Mouse (Mus musculus) adrenal gland, adult 18-20 months (tissue): ENCODE measurements around the gene Hist2h2ab. TPM values are rescaled to one million over a fixed set of nuclear protein-coding genes. Genes with fewer than 3 reads are reported as not detected.
A peak's percentile ranks its signal among the peaks of the same experiment; 100 is the strongest.
"Not testable (repeated sequence)": the region's sequence is repeated elsewhere in the genome, so short reads cannot be mapped to it uniquely, and the experiment has no call there.

Experiments
- DNase-seq, 2 experiments: peaks; one replicate each; pipeline ENCODE4 v3.0.0; 2021 to 2022; ENCODE audit warnings: low spot score in 2 of 2
- total RNA-seq, 2 experiments: library from RNA; stranded (reverse); gene quantifications; 1 replicate in 1 of 2; 2 replicates in 1 of 2; pipeline ENCODE4 v1.2.3; 2021

The Hist2h2ab gene
- total RNA-seq, 2 experiments from 2014 or later: 4.9 to 5.1 TPM

DNA sequence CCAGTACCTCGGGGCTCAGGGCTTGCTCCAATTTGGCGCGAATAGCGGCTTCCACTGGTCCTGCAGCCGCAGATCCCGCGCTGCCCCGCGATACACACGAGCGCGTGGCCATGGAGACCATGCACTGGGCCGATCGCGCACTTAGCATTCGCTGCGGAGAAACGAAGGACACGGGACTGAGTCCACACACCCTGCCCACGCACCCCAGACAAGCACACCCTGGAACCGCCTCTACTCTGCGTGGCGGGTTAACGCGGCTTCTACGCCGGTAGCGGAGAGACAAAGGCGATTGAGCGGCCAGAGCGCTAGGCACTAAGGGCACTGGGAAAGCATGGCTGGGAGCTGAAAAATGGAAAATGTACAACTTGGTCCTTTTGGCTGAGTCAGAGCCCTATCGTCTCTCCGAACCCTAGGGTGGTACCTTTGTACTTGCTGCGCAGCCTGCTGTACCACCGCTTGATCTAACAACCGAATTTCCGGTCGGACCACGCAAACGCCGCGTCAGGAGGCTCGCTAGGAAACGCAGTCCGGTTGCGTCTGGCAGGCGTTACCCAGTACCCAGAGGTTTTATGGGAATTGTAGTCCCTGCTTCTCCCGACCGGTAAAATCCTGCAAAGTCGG is 22.4 kb upstream of the Hist2h2ab start:
- DNase-seq: peak; percentile 77 to 82

DNA sequence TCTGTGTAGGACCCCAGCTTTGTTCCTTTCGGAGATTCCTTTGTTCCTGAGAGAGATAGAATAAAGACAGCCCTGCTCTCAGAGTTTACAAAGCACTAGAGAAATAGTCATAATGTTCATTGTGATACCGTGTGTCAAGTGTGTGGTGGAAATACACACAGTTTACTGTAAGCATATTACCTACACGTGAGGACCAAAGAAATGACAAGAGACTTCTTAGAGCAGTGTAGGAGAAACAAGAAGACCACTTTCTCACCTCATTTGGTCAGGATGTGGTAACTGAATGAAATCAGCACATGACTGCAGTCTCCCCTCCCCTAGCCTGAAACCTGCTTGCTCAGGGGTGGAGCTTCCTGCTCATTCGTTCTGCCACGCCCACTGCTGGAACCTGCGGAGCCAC is 21.5 kb upstream of the Hist2h2ab start:
- DNase-seq: no peak

DNA sequence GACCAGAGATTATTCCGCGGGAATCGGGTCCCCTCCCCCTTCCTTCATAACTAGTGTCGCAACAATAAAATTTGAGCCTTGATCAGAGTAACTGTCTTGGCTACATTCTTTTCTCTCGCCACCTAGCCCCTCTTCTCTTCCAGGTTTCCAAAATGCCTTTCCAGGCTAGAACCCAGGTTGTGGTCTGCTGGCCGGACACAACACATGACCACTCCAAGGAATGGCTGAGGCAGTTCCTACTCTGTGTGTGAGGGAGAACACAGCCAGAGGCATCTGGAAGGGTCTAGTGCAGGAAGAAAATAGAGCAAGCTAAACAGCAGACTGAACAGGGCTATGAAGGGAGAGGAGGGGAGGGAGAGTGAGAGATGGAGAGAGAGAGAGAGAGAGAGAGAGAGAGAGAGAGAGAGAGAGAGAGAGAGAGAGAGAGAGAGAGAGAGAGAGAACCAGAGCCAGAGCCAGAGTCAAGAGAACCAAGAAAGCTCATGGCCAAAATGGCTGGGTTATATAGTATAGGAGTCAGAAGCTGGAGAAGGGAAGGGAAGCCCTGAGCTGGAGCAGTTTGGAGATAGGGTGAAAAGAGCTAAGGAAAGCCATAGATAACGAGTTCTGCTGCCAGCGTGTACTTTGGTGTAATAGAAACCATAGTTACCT is 20.9 kb upstream of the Hist2h2ab start:
- DNase-seq: not testable (repeated sequence)

DNA sequence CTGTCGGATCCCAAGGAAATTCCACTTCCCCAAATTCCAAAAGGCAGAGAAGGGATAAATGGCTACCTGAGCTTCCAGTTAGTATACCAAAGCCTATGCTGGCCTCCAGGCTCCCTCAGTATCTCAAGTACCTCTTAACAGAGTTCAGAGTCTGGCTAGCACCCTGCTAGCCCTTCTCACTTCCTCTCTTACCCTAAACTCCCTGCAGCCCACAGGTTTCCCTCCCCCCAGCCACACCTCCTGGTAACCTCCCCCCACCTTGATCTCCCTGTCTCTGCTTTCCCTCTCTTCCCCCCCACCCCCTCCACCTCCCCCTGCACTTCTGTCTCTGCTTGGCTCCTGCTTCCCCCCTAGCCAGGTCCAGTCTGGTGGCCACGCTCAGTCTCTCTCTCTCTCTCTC is 19.9 kb upstream of the Hist2h2ab start:
- DNase-seq: no peak

DNA sequence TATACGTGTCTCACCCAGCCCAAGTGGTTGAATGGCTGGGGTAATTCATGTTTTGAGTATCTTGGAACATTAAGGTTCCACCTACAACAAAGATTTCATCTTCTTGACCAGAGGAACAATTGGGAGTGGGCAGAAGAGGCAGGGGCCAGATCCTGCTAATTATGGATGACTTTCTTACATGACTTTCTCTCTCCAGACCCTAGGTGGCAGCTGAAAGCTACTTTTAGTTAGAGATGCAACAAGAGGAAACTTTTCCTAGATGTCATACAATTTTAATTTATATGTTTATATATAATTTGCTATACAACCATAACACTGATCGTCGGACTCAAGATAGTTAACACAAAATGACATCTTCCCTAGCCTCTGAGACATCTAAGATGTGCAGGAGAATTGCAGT is 11.8 kb upstream of the Hist2h2ab start:
- no peak for DNase-seq

DNA sequence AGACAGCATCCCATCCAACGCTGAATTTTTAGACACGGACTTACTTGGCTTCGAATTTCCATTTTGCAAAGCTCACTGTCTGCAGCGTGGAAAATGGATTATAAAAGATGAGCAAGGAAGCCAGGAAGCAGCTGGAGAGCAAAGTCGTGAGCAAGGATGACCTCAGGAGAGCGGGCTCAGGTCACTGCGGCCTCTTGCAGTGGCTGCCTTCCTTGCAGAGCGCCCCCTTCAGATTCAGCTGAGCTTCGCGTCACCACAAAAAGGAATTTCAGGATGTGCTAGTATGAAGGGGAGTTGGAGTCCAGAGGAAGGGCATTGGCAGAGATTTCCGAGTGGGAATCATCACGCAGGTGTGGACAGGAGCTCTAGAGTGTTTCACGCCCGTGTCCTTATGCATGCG is 10.4 kb upstream of the Hist2h2ab start:
- no peak for DNase-seq

DNA sequence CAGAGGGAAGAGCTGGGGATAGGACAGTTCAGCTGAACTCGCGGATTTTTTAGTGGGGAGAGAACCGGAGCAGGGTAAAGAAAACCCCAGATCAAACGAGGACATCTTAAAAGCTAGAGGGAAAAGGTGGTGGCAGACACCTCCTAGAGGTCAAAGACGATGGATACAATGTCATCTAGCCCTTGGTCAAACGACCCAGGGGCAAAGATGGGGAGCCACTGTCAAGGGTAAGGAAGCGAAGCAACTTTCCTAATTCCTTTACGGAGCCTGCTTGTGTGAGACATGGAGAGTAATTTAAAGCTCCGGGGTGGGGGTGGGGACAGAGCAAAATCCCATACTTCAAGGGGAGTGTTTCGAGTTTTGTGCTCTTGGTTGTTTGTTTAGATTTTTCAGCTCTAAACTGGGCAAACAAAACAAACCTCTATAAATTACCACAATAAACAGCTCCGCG is 449 bp upstream of the Hist2h2ab start:
- DNase-seq: no peak

DNA sequence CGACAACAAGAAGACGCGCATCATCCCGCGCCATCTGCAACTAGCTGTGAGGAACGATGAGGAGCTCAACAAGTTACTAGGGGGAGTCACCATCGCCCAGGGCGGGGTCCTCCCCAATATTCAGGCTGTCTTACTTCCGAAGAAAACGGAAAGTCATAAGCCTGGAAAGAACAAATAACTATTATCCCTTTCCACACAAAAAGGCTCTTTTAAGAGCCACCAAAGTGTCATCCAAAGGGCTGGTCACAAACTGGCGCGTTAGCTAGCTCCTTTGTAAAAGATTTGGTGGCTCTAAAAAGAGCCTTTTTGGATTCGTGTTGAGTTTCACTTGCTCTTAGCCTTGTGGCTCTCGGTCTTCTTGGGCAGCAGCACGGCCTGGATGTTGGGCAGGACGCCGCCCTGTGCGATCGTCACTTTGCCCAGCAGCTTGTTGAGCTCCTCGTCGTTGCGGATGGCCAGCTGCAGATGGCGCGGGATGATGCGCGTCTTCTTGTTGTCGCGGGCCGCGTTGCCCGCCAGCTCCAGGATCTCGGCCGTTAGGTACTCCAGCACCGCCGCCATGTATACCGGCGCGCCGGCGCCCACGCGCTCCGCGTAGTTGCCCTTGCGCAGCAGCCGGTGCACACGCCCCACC is 583 bp downstream of the Hist2h2ab start:
- DNase-seq: not testable (repeated sequence)

DNA sequence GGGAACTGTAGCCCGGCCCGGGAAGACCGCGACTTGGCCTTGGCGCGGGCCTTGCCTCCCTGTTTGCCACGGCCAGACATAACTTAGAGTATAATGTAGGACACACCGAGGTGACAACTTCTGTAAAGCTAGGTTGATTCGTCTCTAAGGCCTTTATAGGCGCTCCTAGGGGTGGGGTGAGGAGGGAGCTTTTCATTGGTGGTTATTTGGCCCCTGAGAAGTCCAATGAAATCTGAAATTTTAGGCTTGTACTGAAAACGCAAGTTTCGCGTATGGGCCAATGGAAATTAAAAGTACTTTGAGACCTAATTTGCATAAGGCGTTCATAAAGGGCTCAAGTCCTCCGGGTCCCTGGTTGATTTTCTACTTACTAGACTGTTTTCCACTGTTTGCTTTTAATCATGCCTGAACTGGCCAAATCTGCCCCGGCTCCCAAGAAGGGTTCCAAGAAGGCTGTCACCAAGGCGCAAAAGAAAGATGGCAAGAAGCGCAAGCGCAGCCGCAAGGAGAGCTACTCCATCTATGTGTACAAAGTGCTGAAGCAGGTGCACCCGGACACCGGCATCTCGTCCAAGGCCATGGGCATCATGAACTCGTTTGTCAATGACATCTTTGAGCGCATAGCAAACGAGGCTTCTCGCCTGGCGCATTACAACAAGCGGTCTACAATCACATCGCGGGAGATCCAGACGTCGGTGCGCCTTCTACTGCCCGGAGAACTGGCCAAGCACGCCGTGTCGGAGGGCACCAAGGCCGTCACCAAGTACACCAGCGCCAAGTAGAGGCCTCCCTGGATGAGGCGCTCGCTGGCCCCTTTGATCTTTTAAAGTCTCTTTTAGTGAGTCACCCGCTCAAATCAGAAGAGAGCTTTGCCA is 1.3 kb downstream of the Hist2h2ab start, which contains the start of the genes Hist2h2ac and Hist2h2be:
Hist2h2ac (minus strand) TSS at position 116 of the 875 bp plus-strand sequence.
Hist2h2be (plus strand) TSS at position 355 of the 875 bp plus-strand sequence.
- DNase-seq: peak; percentile 82 to 92

DNA sequence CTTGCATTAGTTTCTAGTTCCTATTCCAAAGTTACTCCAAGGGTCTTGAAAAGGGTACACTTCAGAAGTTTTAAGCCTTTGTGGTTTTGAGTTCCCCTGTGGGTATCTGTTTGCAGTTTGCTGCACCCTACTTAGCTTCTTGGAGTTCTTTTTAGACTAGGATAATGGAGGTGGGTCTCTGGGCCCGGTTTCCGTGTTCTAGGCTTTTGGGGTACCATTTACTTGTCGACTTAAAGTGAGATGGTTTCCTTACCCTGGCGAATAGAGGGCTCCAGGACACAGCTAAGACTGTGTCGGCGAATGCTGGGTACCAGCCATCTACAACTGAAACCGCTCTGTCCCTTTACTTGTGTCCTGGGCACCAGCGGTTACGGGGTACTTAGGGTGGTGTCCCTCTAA is 2.0 kb downstream of the Hist2h2ab start:
- peak in 1 of 2 experiments; percentile 30 for DNase-seq

DNA sequence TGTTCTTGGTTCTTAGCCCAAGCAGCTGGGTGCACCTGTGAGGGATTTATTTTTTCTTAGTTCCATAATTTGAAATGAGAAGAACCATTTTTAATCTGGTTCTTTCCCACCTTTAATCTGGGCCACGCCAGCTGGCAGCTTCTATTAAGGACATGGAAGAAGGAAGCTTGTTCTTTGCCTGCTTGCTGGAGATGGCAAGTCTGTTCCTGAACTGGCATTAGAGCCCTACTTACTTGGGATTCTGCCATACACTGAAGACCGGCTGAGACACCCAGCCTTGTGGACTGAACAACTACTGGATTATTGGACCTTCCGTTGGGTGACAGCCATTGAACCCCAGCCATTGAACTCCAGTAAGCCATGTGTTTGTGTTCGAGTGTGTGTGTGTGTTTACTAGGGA is 3.1 kb downstream of the Hist2h2ab start:
- no peak for DNase-seq

DNA sequence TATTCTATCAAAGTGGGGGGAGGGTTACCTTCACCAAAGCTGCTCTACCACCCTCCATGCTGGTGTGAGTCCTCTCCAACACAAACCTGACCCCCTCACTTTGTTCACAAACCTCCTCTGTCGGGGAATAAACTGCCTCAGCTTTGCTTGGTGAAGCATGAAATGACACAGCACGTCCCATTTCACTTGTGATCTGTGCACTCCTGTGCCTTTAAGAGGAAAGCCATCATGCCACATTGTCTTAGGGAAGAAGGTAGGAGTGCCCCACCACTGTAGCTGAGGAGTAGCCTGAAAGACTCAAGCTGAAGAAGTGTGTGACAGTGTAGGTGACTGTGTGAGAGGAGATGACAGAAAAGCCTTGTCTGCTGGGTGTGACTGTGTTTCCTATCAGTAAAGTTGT is 5.8 kb downstream of the Hist2h2ab start:
- DNase-seq: no peak

DNA sequence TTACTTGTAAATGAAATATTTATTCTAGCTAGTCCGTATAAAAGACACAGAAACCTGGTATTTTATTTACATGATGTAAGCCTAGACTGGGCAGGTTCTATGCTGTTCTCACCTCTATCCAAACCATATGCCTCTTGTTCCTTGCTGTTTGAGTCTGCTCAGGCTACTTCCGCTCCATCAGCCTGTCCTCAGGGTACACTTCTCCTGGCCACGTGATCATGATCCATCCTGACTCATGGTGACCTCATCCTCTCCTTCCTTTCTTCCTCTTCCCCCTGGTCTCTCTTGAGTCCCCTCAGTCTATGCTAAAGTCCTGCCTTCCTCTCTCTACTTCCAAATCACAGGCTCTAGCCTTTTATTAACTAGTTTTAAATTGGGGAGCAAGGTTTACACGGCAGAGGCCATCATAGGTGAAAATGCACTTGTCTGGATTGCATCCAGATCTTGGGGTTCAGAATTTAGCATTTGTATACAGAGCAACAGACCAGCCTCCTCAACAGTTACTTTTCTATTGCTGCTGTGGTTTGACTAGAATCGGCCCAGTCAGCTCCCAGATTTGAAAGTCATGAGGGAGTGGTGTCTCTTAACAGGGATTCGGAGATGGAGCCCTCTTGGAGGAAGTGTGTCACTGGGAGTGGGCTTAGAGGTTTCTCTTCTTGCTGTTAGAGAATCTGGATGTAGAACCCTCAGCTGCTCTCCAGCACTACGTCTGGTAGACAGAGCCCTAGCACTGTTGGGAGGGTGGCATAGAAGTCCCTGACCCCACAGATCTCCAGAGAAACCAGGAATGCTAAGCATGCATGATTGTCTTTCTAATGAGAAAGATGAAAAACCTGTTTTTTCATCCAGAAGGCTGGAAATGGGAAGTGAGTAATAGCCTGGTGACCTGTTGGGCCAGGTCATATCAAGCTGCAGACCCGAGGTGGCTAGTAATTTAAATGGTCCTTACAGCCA is 7.3 kb downstream of the Hist2h2ab start:
- no peak for DNase-seq

DNA sequence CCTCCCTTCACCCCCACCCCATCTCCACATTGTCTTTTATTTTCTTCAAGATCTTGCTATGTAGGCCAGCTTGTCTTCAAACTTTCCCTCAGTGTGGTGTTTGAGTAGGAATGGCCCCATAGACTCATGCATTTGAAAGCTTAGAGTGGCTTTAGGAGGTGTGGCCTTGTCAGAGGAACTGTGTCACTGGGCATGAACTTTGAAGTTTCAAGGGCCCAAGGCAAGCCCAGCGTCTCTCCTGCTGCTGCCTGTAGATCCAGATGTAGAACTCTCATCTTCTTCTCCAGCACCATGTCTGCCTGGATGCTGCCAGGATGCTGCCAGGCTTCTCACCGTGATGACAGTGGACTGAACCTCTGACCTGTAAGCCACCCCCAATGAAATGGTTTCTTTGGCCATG is 9.2 kb downstream of the Hist2h2ab start:
- DNase-seq: no peak

DNA sequence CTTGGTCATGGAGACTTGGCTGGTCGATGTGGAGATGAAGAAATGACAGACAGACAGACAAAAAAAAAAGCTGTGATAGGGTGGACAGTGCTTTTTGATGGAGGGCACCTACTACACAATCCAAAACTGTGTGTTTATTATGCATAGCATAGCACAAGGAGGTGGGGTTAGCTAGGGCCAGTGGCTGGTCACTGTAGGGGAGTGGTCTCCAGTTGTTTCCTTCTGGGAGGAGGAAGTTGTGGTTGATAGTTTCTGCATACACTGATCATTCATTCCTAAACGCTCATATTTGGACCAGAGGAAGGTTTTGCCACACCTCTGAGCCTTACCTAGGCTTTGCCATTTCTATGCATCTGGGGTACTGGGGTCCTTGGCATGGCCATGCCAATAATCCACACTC is 10.7 kb downstream of the Hist2h2ab start:
- DNase-seq: no peak

DNA sequence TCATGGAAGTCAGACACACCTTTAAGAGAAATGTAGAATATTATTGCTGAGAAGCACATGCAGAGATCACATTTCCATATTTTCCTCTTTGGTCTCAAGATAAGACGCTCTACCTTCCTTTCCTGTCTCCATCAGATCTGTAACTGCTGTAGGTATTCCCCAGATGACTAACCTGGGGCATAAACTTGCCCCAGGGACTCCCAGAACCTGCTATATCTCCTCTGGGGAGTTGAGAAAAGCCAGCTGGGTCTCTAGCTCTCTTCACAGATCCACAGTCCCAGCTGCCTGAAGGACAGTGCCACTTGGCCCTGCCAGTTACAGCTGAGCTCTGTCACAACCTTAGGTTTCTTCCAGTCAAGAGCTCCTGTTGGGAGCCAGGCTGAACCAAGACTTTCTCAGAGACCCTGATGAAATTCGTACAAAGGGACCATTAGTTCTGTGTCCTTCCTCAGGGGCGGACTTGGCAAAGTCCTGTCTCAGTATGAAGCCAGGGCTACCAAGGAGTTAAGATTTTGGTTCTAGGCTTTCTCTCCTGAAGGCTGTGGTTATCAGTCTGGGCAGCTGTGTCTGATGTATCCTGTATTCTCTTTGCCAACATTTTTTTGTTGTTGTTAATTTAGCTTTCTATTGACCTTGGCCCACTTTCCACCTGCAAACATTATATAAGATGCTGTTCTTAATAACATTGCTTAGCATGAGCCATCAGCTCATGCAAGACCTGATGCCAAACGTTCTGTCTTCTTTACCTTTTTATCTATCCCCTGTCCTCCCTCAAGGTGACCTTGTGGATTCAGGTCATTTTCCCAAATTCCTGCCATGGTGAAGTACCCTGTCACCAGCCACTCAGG is 11.5 kb downstream of the Hist2h2ab start:
- peak in 1 of 2 experiments; percentile 12 for DNase-seq

DNA sequence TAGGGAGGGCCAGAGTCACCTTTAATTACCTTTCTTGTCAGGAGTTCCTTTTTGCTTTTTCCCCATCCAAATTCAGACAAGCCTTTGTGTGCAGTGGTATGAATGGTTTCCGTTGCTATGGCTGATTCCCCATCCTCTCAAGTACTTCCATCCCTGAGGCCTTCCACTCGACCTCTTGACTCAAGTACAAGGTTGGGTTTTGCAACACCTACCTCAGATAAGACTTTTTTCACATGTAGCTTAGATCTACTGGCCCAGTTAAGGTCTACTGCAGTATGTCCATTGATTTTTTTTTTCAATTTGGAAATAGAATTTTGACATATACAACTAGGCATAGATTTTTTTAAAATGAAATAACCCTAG is 12.1 kb downstream of the Hist2h2ab start:
- DNase-seq: no peak

DNA sequence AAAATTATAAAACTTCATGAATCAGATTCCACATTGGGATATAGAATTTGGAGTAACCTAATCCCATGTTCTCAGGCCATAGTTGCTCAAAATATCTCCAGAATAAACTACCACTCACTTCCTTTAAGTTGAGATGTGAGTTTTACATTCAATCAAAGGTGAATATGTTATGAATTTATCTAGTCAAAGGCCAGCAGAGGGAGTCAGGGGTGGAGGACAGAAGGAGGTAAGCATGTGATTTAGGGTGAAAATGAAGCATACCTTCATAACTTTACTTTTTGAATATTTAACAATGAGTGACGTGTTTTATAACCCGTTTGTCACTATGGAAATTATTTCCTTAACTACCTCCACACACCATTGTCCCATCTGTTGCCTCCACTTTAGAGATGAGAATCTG is 15.2 kb downstream of the Hist2h2ab start:
- no peak for DNase-seq

DNA sequence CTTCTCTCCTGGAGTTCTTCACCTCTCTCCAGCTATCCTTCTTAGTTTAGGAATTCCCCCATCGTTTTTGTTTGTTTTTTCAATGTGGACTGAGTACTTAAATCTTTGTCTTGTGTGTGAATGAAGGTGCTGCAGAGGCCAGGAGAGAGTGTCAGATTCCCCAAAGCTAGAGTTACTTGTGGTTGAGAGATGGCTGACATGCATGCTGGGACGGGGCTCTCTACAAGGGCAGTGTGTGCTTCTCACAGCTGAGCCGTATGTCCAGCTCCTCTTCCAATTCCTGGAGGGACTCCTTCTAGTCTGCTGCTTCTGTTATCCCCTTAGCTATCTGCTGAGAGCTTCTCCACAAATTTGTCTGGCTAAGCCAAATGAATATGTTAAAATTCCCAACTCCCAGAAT is 16.2 kb downstream of the Hist2h2ab start:
- no peak for DNase-seq
